Mouse (Mus musculus): ENCODE measurements around the gene Nit1.

DNA sequence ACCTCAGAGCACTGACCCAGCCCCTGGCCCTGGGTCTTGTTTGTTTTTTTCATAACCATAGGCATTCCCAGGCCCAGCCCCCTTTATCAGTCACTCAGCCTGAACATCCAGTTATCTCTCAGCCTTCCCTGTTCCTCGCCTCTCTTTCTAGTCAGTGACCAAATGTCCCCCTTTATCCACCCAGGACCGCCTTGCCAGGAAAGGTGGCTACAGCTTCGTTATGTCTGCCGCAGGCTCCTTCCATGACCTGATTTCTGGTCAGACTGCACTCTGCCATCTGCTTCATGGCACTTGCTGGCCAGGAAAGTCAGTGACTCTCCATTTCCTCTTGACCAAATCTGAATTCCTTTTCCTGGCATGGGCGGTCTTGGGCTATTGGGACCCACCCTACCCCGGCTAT lies 32.9 kb upstream of the Nit1 start:
- TF ChIP-seq CTCF (IDR thresholded peaks at IDR 0.05; ENCODE audit: borderline replicate concordance, insufficient read depth, low read depth, low read length) (no peak), POLR2A (IDR thresholded peaks at IDR 0.05; ENCODE audit: borderline replicate concordance, insufficient read depth, low read length) (no peak)
